Mouse (Mus musculus): ENCODE measurements at regions not wholly inside any gene's neighbourhood (a gene's known extent, or its start where the extent isn't known, plus 50 kb on each side); places are given as distances from the start of the nearest gene placed in this dataset.

GRCm38 (mm10) chr3:133599731-133600130 lies 54.8 kb upstream of the Tet2 start:
- H3K27ac ChIP-seq, result no peak overlapping the region
- TF ChIP-seq CTCF (IDR thresholded peaks at IDR 0.05; ENCODE audit: low read depth), result no peak

GRCm38 (mm10) chr3:133600447-133601220 lies 55.7 kb upstream of the Tet2 start:
- no peaks in the 10 kb centered on the region for H3K9me3 ChIP-seq (replicated peaks; ENCODE audit: low read length)
- no peaks in the 10 kb centered on the region for H3K36me3 ChIP-seq (ENCODE audit: insufficient read depth, low read length)
- no peak overlapping the region for H3K9ac ChIP-seq (ENCODE audit: low read depth, low read length)
- peak overlapping the region; percentile 9 for H3K4me2 ChIP-seq (ENCODE audit: low read length)
- ATAC-seq (replicated peaks; ENCODE audit: low FRiP score, low read depth) (no peak), DNase-seq (ENCODE audit: low spot score) (peak; percentile 69)
- WGBS, result 20% methylated on average over 11 of the region's 11 CpGs
- no peak for TF ChIP-seq CTCF (IDR thresholded peaks at IDR 0.05; ENCODE audit: low read depth)
- H3K27ac ChIP-seq, result 0 out of 2 replicates have a peak overlapping the region, but pooled peaks have one; percentile 32
- H3K4me3 ChIP-seq (replicated peaks; ENCODE audit: low read depth, low read length), result no peak overlapping the region
- no peaks in the 10 kb centered on the region for H3K4me1 ChIP-seq (replicated peaks; ENCODE audit: insufficient read depth, low read length)
- no peaks in the 10 kb centered on the region for H3K27me3 ChIP-seq (ENCODE audit: insufficient read depth, low read length)

More at GRCm38 (mm10) chr3:133599731-133600130, 54.8 kb upstream of the Tet2 start:
- Histone ChIP-seq H3K4me2 (ENCODE audit: low read length) (no peak overlapping the region), H3K4me3 (replicated peaks; ENCODE audit: low read depth, low read length) (no peak overlapping the region), H3K9ac (ENCODE audit: low read depth, low read length) (no peak overlapping the region), H3K36me3 (ENCODE audit: insufficient read depth, low read length) (no peaks in the 10 kb centered on the region), H3K4me1 (replicated peaks; ENCODE audit: insufficient read depth, low read length) (no peaks in the 10 kb centered on the region), H3K27me3 (ENCODE audit: insufficient read depth, low read length) (no peaks in the 10 kb centered on the region), H3K9me3 (replicated peaks; ENCODE audit: low read length) (no peaks in the 10 kb centered on the region)
- DNase-seq (ENCODE audit: low spot score) (no peak), ATAC-seq (replicated peaks; ENCODE audit: low FRiP score, low read depth) (no peak)
- WGBS, result 94% methylated on average over 7 of the region's 7 CpGs

GRCm38 (mm10) chr3:133605460-133605859 lies 60.5 kb upstream of the Tet2 start:
- no peak overlapping the region for H3K27ac ChIP-seq

GRCm38 (mm10) chr3:133608845-133609261 lies 63.9 kb upstream of the Tet2 start:
- Histone ChIP-seq H3K4me1 (replicated peaks; ENCODE audit: insufficient read depth, low read length) (no peaks in the 10 kb centered on the region), H3K4me3 (replicated peaks; ENCODE audit: low read depth, low read length) (no peak overlapping the region), H3K27me3 (ENCODE audit: insufficient read depth, low read length) (no peaks in the 10 kb centered on the region), H3K9me3 (replicated peaks; ENCODE audit: low read length) (no peaks in the 10 kb centered on the region), H3K9ac (ENCODE audit: low read depth, low read length) (no peak overlapping the region), H3K36me3 (ENCODE audit: insufficient read depth, low read length) (no peaks in the 10 kb centered on the region), H3K27ac (no peak overlapping the region), H3K4me2 (ENCODE audit: low read length) (no peak overlapping the region)
- no peak for DNase-seq (ENCODE audit: low spot score)
- no peak for TF ChIP-seq CTCF (IDR thresholded peaks at IDR 0.05; ENCODE audit: low read depth)
- no peak for ATAC-seq (replicated peaks; ENCODE audit: low FRiP score, low read depth)
- WGBS, result 71% methylated on average over 3 of the region's 3 CpGs

More at GRCm38 (mm10) chr3:133605460-133605859, 60.5 kb upstream of the Tet2 start:
- DNase-seq (ENCODE audit: low spot score) (no peak), ATAC-seq (replicated peaks; ENCODE audit: low FRiP score, low read depth) (no peak)
- Histone ChIP-seq H3K9ac (ENCODE audit: low read depth, low read length) (no peak overlapping the region), H3K36me3 (ENCODE audit: insufficient read depth, low read length) (no peaks in the 10 kb centered on the region), H3K9me3 (replicated peaks; ENCODE audit: low read length) (no peaks in the 10 kb centered on the region), H3K4me3 (replicated peaks; ENCODE audit: low read depth, low read length) (no peak overlapping the region), H3K4me2 (ENCODE audit: low read length) (no peak overlapping the region), H3K4me1 (replicated peaks; ENCODE audit: insufficient read depth, low read length) (no peaks in the 10 kb centered on the region), H3K27me3 (ENCODE audit: insufficient read depth, low read length) (no peaks in the 10 kb centered on the region)
- no peak for TF ChIP-seq CTCF (IDR thresholded peaks at IDR 0.05; ENCODE audit: low read depth)
- WGBS, result 71% methylated on average over 6 of the region's 6 CpGs

- no peaks in the 10 kb centered on the region for H3K4me1 ChIP-seq (replicated peaks; ENCODE audit: insufficient read depth, low read length)
- no peak for TF ChIP-seq CTCF (IDR thresholded peaks at IDR 0.05; ENCODE audit: low read depth)
- WGBS, result 58% methylated on average over 12 of the region's 12 CpGs
- no peak overlapping the region for H3K27ac ChIP-seq
- no peaks in the 10 kb centered on the region for H3K27me3 ChIP-seq (ENCODE audit: insufficient read depth, low read length)
- no peak for ATAC-seq (replicated peaks; ENCODE audit: low FRiP score, low read depth)
- H3K36me3 ChIP-seq (ENCODE audit: insufficient read depth, low read length), result no peaks in the 10 kb centered on the region
- no peaks in the 10 kb centered on the region for H3K9me3 ChIP-seq (replicated peaks; ENCODE audit: low read length)
- no peak overlapping the region for H3K4me3 ChIP-seq (replicated peaks; ENCODE audit: low read depth, low read length)
- no peak for DNase-seq (ENCODE audit: low spot score)
- no peak overlapping the region for H3K9ac ChIP-seq (ENCODE audit: low read depth, low read length)
- no peak overlapping the region for H3K4me2 ChIP-seq (ENCODE audit: low read length)
Measured at GRCm38 (mm10) chr3:133613836-133614711, 69.1 kb upstream of the Tet2 start.

- H3K4me1 ChIP-seq (replicated peaks; ENCODE audit: insufficient read depth, low read length), result no peaks in the 10 kb centered on the region
- no peaks in the 10 kb centered on the region for H3K36me3 ChIP-seq (ENCODE audit: insufficient read depth, low read length)
- no peak for TF ChIP-seq CTCF (IDR thresholded peaks at IDR 0.05; ENCODE audit: low read depth)
- no peak overlapping the region for H3K27ac ChIP-seq
- ATAC-seq (replicated peaks; ENCODE audit: low FRiP score, low read depth) (no peak), DNase-seq (ENCODE audit: low spot score) (no peak)
- H3K27me3 ChIP-seq (ENCODE audit: insufficient read depth, low read length), result no peaks in the 10 kb centered on the region
- no peak overlapping the region for H3K9ac ChIP-seq (ENCODE audit: low read depth, low read length)
- no peak overlapping the region for H3K4me3 ChIP-seq (replicated peaks; ENCODE audit: low read depth, low read length)
- no peak overlapping the region for H3K4me2 ChIP-seq (ENCODE audit: low read length)
- WGBS, result 29% methylated on average over 14 of the region's 14 CpGs
- no peaks in the 10 kb centered on the region for H3K9me3 ChIP-seq (replicated peaks; ENCODE audit: low read length)
Measured at GRCm38 (mm10) chr3:133614712-133615426, 69.9 kb upstream of the Tet2 start.
